Mouse (Mus musculus): ENCODE measurements around the gene Gm28042.

- TF ChIP-seq MAFK (IDR thresholded peaks at IDR 0.05; ENCODE audit: insufficient read depth, low read depth, low read length) (no peak), HCFC1 (IDR thresholded peaks at IDR 0.05; ENCODE audit: borderline replicate concordance, insufficient read depth, low read length) (no peak), ZNF384 (IDR thresholded peaks at IDR 0.05; ENCODE audit: low read depth, low read length) (no peak)
These were observed at the start of gene Gm28042, which contains the start of gene Jmjd7 for GRCm38 (mm10) chr2:120026984-120027949.

Data from ES-E14 (cell line).